Mouse (Mus musculus) neural tube, embryonic 15.5 days (tissue): ENCODE results near the gene Zfp335. TPM values are rescaled to one million over a fixed set of nuclear protein-coding genes. Genes with fewer than 3 reads are reported as not detected.

ENCODE experiments used
- ATAC-seq: fragments of 200-750 bp; cut with Nextera tagmentation; 2 replicates; pipeline ENCODE4 v1.8.0; 2017; ENCODE audit warnings: mild to moderate bottlenecking, moderate TSS enrichment, moderate library complexity; ENCODE audit not compliant: low FRiP score
- H3K27ac ChIP-seq: fragments of 300-500 bp; sonication (generic); replicated peaks from 2 replicates; pipeline ENCODE4 v1.5.1; 2015; ENCODE audit warnings: mild to moderate bottlenecking, inconsistent platforms
- H3K27me3 ChIP-seq: fragments of 300-500 bp; sonication (generic); replicated peaks from 2 replicates; pipeline ENCODE4 v1.6.1; 2015; ENCODE audit warnings: inconsistent platforms
- H3K36me3 ChIP-seq: fragments of 300-500 bp; sonication (generic); 2 replicates; pipeline ENCODE4 v1.6.1; 2015; ENCODE audit warnings: inconsistent platforms
- H3K4me1 ChIP-seq: fragments of 300-500 bp; sonication (generic); 2 replicates; pipeline ENCODE4 v1.6.1; 2015; ENCODE audit warnings: inconsistent platforms
- H3K4me2 ChIP-seq: fragments of 300-500 bp; sonication (generic); 2 replicates; pipeline ENCODE4 v1.6.1; 2015; ENCODE audit warnings: inconsistent platforms, mild to moderate bottlenecking, moderate library complexity
- H3K4me3 ChIP-seq: fragments of 300-500 bp; sonication (generic); replicated peaks from 2 replicates; pipeline ENCODE4 v1.5.1; 2015; ENCODE audit warnings: mild to moderate bottlenecking, inconsistent platforms
- H3K9ac ChIP-seq: fragments of 300-500 bp; sonication (generic); replicated peaks from 2 replicates; pipeline ENCODE4 v1.6.1; 2015; ENCODE audit warnings: mild to moderate bottlenecking, inconsistent platforms
- H3K9me3 ChIP-seq: fragments of 300-500 bp; sonication (generic); replicated peaks from 2 replicates; pipeline ENCODE4 v1.6.1; 2016; ENCODE audit warnings: inconsistent platforms
- WGBS: fragments of 180-500 bp; shearing (Covaris S2); methylation state at CpG from one replicate; pipeline ENCODE4 v1.1.7; 2015; ENCODE audit warnings: mixed read lengths; 5-methylcytosine and 5-hydroxymethylcytosine counted together
- polyA plus RNA-seq: library from polyadenylated mRNA; unstranded; fragments of >200 nt; fragmentation: Nextera tagmentation; extraction: Ambion mirVana; gene quantifications from 2 replicates; pipeline ENCODE4 v1.2.1, GENCODE M21; 2015

The Zfp335 gene
- polyA plus RNA-seq, 1 experiment from 2014 or later, result 13.8 TPM

DNA sequence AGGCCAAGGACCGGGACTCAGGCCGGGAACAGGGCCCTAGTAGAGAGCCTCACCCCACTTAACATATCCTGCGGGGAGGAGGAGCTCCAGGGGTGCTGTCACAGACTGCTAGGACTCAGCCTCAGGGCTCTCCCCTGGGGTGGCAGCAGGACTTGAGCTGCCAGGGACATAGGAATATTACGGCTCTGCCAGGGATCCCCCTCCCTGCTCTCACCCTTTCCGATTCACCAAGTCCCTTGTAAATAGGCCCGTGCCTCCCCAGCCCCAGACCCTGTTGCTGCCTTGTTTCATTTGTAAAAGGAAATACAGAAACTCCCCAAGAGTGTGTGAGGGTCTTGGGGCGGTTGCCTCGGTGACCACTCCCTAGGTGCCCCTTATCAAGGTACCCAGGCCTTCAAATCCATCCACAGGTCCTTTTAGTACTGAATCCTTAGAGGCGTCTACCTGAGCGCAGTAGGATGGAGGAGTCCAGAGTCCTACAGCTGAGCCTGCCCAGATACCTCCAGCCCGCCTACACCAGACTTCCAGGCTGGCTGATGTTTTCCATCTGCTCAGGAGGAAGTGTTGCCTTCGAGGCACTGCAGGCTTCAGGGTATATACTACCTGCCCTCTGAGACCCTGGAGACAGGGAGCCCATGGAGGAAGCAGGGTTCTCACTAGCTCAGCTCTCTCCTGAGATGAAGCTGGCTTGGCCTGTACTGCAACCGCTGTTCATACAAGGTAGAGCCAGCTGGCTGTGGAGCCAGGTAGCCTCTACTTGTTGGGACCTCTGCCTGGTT is 20.3 kb downstream of the Zfp335 start:
- H3K4me1 ChIP-seq, result no peaks in the 10 kb centered on the region
- WGBS, result 86% methylated on average over 13 of the region's 13 CpGs
- no peak overlapping the region for H3K4me2 ChIP-seq
- no peaks in the 10 kb centered on the region for H3K27me3 ChIP-seq
- H3K9ac ChIP-seq, result no peak overlapping the region
- H3K4me3 ChIP-seq, result no peak overlapping the region
- no peaks in the 10 kb centered on the region for H3K9me3 ChIP-seq
- no peak for ATAC-seq
- H3K36me3 ChIP-seq, result peaks cover 99% of the 10 kb centered on the region
- H3K27ac ChIP-seq, result no peak overlapping the region

DNA sequence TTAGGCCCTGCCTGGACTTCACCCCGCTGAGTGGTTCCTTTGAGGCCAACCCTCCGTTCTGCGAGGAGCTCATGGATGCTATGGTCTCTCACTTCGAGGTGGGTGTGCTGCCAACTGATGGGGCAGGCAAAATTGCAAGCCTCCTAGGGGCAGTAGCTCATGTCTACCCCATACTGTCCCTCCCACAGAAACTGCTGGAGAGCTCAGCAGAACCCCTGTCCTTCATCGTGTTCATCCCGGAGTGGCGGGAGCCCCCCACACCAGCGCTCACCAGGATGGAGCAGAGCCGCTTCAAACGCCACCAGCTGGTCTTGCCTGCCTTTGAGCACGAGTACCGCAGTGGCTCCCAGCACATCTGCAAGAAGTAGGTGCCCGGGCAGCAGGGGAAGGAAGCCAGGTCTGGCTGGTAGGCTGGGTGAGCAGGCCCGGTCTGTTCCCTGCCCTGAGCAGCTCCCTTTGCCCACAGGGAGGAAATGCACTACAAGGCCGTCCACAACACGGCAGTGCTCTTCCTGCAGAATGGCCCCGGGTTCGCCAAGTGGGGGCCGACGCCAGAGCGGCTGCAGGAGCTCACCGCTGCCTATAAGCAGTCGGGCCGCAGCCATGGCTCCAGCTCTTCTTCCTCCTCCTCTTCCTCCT is 21.0 kb downstream of the Zfp335 start:
- H3K27me3 ChIP-seq, result no peaks in the 10 kb centered on the region
- no peak overlapping the region for H3K27ac ChIP-seq
- 93% methylated on average over 24 of the region's 24 CpGs for WGBS
- H3K4me3 ChIP-seq, result no peak overlapping the region
- peaks cover 98% of the 10 kb centered on the region for H3K36me3 ChIP-seq
- no peak for ATAC-seq
- H3K4me2 ChIP-seq, result no peak overlapping the region
- H3K9ac ChIP-seq, result no peak overlapping the region
- H3K9me3 ChIP-seq, result no peaks in the 10 kb centered on the region
- no peaks in the 10 kb centered on the region for H3K4me1 ChIP-seq

DNA sequence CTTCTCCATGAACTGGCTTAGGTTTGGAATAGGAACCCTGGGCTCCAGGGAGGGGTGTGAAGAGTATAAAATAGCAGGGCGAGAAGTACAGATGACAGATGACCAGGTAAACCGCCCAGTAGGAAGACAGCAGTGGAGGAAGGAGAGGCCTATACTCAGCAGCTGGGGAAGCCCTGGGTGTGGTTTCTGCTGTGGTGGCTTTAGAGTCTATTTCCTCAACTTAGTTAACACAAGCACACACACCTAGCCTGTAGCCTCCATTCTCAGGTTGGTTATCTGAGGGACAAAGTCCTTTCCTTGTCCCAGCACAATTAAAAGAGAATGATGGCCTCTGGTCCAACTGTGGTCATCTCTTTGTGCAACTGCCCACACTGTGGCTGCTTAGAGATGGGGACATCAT is 21.6 kb downstream of the Zfp335 start:
- 97% methylated on average over 2 of the region's 2 CpGs for WGBS
- H3K4me1 ChIP-seq, result no peaks in the 10 kb centered on the region
- no peaks in the 10 kb centered on the region for H3K9me3 ChIP-seq
- no peak overlapping the region for H3K4me3 ChIP-seq
- H3K9ac ChIP-seq, result no peak overlapping the region
- no peak for ATAC-seq
- peaks cover 97% of the 10 kb centered on the region for H3K36me3 ChIP-seq
- H3K4me2 ChIP-seq, result no peak overlapping the region
- no peak overlapping the region for H3K27ac ChIP-seq
- no peaks in the 10 kb centered on the region for H3K27me3 ChIP-seq

DNA sequence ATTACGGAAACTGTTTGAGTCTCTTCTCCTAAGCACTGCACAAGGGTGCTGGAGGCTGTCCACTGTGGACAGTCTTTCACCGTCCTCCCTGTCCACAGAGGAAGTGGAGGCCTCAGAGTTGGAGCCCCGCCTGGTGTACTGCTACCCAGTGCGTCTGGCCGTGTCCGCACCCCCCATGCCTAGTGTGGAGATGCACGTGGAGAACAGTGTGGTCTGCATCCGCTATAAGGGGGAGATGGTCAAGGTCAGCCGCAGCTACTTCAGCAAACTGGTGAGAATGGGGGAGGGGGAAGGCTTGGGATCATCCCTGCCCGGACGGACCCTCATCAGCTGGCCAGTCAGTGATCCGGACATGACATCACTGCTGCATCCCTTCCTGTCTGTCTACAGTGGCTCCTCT is 22.6 kb downstream of the Zfp335 start:
- Histone ChIP-seq H3K27ac (no peak overlapping the region), H3K4me2 (no peak overlapping the region), H3K4me1 (no peaks in the 10 kb centered on the region), H3K9me3 (no peaks in the 10 kb centered on the region), H3K27me3 (no peaks in the 10 kb centered on the region), H3K9ac (no peak overlapping the region), H3K4me3 (no peak overlapping the region), H3K36me3 (peaks cover 96% of the 10 kb centered on the region)
- no peak for ATAC-seq
- WGBS, result 88% methylated on average over 12 of the region's 12 CpGs

DNA sequence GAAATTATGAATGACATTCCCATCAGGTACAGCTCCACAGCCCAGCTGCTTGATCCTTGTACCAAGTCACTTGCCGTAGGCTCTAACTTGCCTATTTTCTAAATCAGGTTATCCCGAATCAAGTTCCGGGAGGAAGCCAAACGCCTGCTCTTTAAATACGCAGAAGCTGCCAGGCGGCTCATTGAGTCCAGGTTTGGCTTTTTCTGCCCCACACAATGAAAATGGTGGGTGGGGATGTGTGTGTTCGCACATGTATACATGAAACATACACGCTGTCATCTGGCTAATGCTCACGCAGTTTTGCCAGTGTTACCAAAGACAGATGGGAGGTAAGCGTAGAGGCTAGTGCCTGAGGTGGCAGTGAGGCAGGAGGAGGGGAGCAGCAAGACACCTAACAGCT is 24.9 kb downstream of the Zfp335 start:
- H3K36me3 ChIP-seq, result peaks cover 86% of the 10 kb centered on the region
- H3K4me2 ChIP-seq, result no peak overlapping the region
- ATAC-seq, result no peak
- no peak overlapping the region for H3K9ac ChIP-seq
- WGBS, result 96% methylated on average over 10 of the region's 10 CpGs
- H3K9me3 ChIP-seq, result no peaks in the 10 kb centered on the region
- no peaks in the 10 kb centered on the region; the same call in 1 of the 2 replicates for H3K4me1 ChIP-seq
- no peaks in the 10 kb centered on the region for H3K27me3 ChIP-seq
- no peak overlapping the region for H3K4me3 ChIP-seq
- H3K27ac ChIP-seq, result no peak overlapping the region

DNA sequence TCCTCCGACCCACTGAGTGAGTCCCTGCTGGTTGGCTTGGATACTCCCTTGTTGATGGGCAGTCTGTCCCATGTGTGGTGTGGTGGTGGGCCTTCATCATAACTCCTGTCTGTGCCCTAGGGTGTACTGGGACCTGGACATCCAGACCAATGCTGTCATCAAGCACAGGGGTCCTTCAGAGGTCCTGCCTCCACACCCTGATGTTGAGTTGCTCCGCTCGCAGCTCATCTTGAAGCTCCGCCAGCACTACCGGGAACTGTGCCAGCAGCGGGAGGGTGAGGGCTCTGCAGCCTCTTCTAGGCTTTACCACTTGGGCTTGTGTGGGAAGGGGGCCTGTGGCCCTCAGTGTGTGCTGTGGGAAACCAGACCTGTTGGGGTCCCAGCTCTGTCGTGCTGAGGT is 25.8 kb downstream of the Zfp335 start:
- H3K27ac ChIP-seq, result no peak overlapping the region
- H3K4me1 ChIP-seq, result peaks cover 7% of the 10 kb centered on the region
- no peaks in the 10 kb centered on the region for H3K27me3 ChIP-seq
- H3K36me3 ChIP-seq, result peaks cover 78% of the 10 kb centered on the region
- no peak for ATAC-seq
- WGBS, result 64% methylated on average over 7 of the region's 7 CpGs
- H3K9me3 ChIP-seq, result no peaks in the 10 kb centered on the region
- no peak overlapping the region for H3K4me2 ChIP-seq
- H3K4me3 ChIP-seq, result no peak overlapping the region
- no peak overlapping the region for H3K9ac ChIP-seq

DNA sequence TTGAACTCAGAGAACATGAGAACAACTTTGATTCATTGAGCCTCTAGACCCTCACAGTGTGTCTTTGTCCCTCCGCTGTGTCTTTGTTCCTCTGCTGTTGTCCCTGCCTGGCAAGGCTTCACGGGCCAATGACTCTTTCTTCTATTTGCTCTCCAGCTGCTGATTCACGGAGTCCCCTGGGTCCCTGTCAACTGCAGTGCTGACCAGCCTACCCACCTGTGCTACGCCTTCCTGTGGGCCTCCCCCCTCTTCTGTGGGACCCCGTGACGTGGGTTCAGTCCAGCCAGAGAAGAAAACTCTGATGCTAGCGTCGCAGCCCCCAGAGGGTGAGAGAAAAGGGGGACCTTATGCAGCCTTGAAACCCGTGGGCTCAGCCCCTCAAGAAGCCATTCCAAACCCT is 28.9 kb downstream of the Zfp335 start:
- WGBS, result 18% methylated on average over 9 of the region's 9 CpGs

DNA sequence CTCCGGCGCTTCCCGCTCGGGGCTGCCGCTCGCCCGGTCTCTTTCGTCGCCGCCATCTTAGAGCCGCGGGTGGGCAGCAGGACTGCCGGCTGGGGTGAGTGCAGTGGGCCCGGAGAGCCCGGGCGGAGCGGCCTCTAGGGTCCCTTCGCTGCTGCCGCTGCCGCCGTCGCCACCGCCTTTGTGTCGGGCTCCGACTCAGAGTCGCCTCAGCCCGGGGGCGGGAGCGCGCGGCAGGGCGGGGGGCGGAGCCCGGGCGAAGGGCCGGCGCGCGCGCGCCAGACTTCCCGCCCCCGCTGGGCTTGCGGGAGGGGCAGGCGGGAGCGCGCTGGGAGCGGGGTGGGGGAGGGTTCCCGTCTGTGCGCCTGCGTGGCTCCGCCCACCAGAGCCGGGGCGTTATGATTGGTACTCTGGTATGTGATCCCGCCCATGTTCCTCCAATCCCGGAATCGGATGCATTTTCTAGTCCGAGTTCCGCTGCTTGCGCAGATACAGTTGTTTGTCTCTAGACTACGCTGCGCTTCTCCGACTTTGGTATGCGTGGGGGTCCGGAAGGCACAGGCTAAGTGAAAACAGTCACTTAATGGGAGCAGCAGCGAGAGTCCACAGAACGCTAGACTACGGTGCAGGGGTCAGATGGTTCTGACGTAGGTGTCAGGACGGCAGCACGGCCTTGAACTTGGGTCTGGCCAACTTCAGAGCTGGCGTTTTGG is 31.8 kb downstream of the Zfp335 start:
- peak overlapping the region; percentile 100 for H3K27ac ChIP-seq
- no peaks in the 10 kb centered on the region for H3K9me3 ChIP-seq
- H3K36me3 ChIP-seq, result peaks cover 19% of the 10 kb centered on the region
- peak overlapping the region; percentile 96 for H3K4me2 ChIP-seq
- H3K4me3 ChIP-seq, result peak overlapping the region; percentile 89
- under 1% methylated on average over 52 of the region's 72 CpGs for WGBS
- peak overlapping the region; percentile 100 for H3K9ac ChIP-seq
- H3K27me3 ChIP-seq, result no peaks in the 10 kb centered on the region
- ATAC-seq, result peak; percentile 92
- H3K4me1 ChIP-seq, result peaks cover 35% of the 10 kb centered on the region

More for the DNA sequence above, 28.9 kb downstream of the Zfp335 start:
- Histone ChIP-seq H3K27ac (no peak overlapping the region), H3K9ac (no peak overlapping the region), H3K36me3 (peaks cover 46% of the 10 kb centered on the region), H3K27me3 (no peaks in the 10 kb centered on the region), H3K4me3 (no peak overlapping the region), H3K4me2 (no peak overlapping the region), H3K4me1 (peaks cover 25% of the 10 kb centered on the region), H3K9me3 (no peaks in the 10 kb centered on the region)
- no peak for ATAC-seq

DNA sequence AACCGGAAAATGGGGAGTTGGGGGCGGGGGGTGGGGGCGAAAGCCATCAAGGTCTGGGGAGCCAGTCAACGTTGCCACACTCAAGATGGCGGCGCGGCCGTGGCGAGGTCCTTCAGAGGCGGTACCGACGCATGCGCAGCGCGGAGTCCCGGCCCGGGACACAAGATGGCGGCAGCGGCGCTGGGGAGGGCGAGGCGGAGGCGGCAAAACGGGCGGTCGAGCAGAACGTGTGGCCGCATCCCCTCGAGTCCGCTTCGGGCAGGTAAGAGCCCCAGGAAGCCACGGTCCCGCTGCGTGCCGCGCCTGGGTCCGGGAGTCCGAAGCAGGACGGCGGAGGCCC is 32.4 kb downstream of the Zfp335 start, which contains the start of gene Pcif1:
Gene Pcif1 (plus strand): TSS at position 77 of the 340 bp plus-strand sequence.
- Histone ChIP-seq H3K4me2 (peak within 1 kb of the TSS; percentile 96), H3K9ac (peak within 1 kb of the TSS; percentile 100), H3K27me3 (no peaks in the 10 kb centered on the region), H3K27ac (peak within 1 kb of the TSS; percentile 100), H3K9me3 (no peaks in the 10 kb centered on the region), H3K4me3 (peak within 1 kb of the TSS; percentile 89), H3K4me1 (peaks cover 40% of the 10 kb centered on the region), H3K36me3 (peaks cover 16% of the 10 kb centered on the region)
- under 1% methylated on average over 26 of the region's 40 CpGs for WGBS
- ATAC-seq, result peak; percentile 92

DNA sequence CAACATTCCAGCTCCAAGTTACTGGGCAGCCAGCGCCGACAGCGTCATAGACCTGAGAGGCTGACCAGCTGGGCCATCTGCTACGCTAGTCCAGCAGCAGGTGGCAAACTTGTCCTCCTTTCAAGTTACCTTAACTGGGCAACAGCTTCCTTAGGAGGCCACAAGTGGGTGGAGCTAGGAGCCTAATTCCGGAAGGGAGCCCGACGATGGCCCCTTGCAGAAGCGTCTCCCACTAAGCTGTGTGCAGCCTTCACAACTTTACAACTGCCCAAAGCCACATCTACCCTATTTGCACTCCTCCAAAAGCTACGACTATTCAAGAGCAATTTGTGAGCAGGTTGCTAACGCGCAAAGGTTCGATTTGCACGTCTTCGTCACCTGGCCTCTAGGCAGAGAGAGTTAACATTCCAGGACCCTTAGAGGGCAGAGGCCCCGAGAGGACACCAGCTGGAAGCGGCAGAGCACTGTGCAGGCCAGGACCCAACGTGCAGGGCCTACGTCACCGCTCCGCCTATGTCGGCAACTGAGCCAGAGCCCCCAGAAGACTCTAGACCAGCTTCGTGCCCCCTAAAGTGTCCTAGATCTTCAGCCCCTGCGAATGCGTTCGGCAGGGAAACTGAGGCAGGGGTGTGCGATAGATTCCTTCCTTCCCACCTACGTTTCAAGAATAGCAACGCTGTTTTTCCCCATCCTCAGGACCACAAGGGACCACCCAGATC is 32.9 kb downstream of the Zfp335 start:
- peak; percentile 63 for ATAC-seq
- peaks cover 43% of the 10 kb centered on the region for H3K4me1 ChIP-seq

More for the DNA sequence above, 32.9 kb downstream of the Zfp335 start:
- H3K27ac ChIP-seq, result peak overlapping the region; percentile 100
- peak overlapping the region; percentile 89 for H3K4me3 ChIP-seq
- peak overlapping the region; percentile 100 for H3K9ac ChIP-seq
- peaks cover 10% of the 10 kb centered on the region for H3K36me3 ChIP-seq
- H3K9me3 ChIP-seq, result no peaks in the 10 kb centered on the region
- no peaks in the 10 kb centered on the region for H3K27me3 ChIP-seq
- H3K4me2 ChIP-seq, result peak overlapping the region; percentile 96
- WGBS, result under 1% methylated on average over 28 of the region's 28 CpGs
